Mouse (Mus musculus) layer of hippocampus, adult 11-12 months (tissue): Measurements from ENCODE around the gene Efnb2.

Source experiments
- DNase-seq: peaks from one replicate; pipeline ENCODE4 v3.0.0; 2022; ENCODE audit warnings: low spot score

Efnb2 gene

DNA sequence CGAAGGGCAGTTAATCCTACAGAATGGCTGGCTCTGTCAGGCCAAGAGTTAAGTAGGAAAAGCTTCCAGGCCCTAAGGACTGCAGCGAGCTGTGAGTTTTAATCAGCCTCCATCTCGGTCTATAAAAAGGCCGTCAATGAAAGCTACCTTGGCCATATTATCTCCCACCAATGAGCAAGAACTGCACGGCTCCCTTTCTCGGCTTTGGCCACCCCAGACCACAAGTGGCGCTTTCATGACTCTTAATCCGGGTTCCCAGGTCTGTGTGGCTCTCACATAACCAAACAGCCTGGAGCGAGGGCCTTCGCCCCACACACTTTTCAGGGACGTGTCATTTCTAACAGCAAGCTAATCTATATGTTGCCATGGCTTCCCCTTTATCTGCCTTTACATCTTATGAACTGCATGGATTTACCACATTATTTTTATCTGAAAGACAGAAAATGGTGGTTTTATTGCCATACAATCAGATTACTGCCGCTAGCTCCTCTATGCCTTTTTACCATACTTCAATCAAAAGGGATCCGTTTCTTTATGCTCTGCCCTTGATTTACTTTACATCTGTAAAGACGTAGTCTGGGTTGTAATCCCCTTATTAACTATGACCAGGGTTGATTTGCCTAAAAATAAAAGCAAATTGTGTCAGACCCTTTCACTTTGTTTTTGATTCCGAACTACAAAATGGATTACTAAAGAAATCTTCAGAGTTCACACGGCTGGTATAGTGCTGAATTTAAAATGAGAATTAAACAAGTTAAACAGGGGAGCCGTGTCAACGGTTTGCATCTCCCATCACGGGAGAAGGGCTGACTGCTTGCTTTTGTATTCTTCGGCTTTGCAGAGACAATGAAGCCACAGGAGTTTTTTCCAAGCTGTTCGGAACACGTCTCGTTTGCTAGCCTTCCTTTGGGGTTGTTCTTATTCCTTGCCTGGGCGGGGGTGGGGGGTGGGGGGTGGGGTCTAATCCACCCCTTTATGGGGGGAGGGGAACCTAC, 5.4 kb downstream of the Efnb2 start:
- no peak for DNase-seq

DNA sequence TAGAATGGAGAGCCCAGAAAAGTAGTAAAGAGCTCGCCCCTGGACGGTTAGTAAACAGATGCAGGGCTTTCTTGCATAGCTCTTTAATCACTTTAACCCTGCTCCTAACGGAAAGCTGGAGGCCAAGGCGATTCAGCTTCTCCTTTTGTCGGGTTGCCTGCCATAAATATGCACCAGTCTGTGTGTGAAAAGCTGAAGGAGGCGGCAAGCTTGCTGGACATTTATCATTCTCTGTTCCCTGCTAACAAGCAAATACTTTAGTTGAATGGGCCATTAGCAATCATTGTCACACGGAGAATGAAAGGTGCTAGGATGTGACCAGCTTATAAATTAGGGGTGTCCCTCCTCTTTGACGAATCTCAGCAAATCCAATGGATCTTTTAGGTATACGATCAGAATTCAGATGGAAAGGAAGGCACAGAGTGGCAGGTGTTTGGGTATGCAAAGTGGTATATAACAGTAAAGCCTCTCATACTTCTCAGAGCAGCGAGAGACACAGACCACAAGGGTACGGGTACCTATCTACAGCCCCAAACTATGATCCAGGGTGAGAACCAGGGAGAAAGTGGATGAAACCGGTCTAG, 7.0 kb downstream of the Efnb2 start:
- DNase-seq = no peak

DNA sequence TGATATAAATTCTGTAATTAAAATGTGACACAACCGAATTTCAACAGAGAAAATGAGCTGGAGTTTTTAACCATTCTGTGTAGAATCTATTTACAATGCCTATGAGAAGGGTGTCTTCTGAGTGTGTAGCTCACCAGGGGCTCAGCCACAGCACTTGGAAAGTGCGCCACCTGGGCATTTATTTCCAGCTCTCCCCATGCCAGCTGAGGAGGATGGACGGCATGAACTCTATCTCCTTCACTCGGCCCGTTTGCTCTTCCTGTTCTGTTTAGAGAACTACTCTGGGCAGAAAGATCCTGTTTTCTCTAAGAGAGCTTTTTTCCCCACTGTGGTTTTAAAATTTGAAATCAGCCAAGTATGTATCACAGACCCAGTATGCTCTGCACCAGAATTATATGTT, 7.7 kb downstream of the Efnb2 start:
- no peak for DNase-seq

DNA sequence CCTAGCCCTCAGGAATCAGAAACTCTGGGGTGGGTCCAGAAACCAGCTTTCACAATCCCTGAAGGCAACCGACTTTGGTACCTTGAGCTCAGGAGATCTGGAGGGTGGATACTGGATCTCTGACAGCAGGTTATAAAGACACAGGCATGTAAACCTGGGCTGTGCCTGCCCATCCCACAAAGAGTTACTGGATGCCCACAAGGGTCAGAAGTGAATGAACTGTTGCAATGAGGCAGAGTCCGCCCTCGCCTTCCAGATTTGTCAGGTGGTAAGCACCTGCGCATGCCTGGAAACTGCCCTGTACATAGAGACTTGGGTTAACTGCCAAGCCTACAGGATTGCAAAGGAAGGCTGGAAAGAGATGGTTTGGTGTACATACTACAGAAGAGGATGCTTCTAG, 8.7 kb downstream of the Efnb2 start:
- DNase-seq = no peak

DNA sequence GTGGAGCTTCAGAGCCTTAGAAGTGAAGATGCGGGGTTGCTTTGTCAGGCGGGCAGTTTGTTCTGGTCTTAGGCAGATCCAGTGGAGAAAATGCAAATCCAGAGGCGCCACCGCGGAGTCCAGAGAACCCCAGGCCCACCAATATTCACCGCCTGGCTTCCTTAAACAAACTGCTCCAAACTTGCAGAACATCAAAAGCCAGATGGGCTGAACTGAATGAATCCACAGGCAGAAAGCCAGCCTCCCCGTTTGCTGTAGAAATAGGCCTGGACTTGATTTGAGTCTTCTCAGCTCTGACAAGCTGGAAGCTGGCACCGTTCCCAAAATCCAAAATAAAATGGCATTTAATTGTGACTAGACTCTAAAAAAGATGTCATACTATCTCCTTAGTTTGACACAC, 11.1 kb downstream of the Efnb2 start:
- DNase-seq = peak; percentile 86

DNA sequence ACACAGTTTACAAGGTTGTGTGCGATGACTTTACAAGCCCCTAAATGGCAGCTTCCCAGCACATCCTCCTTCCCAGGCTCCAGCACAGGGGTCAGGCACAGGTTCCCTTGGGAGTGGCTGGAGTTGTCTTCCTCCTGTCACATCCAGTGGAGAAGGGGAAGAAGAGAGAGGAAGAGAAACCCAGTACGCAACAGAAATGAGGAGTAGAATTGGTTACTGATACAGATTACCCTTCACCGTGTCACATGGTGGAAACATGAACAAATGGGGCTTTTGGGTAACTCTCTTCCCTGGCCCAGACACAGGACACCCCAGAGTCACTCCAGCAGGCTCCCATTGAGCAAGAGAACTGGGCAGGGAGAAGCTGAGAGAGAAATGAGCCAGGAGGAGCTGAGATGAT, 11.5 kb downstream of the Efnb2 start:
- no peak for DNase-seq

DNA sequence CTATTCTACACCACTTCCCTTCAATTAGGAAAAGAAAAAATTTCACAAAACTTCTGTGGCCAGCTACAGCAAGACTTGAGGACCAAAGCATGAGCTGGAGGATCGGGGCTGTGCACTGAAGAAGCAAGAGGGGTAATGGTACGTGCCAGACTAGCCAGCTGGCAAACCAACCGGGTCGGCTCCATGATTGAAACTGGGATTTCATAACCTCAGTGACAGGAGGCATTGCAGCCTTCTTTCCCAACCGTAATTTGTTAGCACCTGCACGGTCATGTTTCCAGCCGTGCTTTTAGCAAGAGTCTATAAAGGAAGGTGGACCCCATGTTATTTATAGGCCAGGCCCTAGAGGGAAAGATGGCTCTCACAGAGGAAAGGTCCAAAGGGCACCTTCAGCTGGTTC, 12.4 kb downstream of the Efnb2 start:
- DNase-seq = no peak

DNA sequence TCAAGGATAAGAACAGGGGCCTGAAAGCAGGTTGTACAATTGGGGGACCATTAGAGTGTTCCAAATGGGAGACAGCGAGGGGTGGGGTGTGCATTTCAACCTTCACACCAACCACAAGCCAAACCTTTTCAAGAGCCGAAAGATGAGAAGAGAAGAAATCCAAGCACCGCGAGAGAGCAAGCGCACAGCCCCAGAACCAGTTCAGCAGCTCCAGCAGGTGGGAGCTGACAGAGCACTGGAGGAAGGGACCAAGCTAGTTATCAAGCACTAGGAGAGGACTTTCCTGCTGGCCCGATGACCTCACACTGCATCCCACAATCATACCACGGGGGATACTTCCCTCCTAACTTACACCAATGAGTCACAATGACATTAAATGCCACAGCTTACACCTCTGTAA, 13.2 kb downstream of the Efnb2 start:
- no peak for DNase-seq

DNA sequence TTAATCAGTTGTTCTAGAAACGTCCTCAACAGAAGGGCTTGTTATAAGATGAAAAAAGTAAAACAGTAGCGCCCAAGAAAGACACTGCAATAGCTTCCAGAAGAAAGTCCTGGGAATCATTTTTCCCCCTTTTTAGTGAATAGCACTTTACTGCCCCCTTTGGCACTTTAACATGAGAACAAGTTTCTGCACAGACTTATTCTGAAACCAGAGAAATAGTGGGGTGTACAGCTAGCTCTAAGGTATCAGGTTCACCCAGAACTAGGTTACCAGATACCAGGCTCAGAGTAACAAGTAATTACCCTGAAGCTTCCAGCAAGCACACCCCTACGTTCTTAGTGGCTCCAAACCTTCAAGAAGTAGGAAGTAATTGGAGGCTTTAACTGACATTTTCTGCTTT, 13.7 kb downstream of the Efnb2 start:
- no peak for DNase-seq

DNA sequence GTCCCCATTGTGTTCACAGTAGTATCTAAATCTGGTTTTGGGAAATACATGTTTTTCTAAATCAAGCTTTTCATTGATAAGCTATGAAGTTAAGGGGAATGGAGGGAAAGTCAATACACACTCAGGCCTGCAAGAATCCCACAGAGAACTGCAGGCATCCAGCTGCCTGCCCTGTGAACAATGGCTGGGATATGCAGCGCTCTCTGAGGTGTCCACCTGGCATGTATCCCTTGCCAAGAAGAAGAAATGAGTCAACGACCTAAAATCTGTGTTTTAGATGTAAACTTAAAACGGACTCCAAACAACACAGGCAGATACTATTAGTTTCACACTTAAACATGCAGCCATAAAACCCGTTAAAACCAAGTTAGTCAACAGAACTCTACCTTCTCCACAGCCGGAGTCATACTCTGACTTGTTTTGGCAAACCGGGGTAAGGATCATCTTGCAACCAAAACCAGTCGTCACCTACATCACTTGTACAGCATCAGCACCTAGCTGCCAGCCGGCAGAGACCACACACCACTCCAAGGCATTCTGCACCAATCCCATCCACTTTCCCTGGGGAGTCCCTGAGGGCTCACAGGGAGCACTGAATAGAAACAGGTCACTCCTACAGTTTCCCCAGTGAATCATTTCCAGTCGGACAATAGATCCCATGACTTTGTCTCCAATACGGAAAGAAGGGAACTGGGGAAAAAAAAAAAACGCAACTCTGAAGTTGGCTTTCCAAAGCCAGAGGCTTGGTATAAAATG, 16.7 kb downstream of the Efnb2 start:
- no peak for DNase-seq

DNA sequence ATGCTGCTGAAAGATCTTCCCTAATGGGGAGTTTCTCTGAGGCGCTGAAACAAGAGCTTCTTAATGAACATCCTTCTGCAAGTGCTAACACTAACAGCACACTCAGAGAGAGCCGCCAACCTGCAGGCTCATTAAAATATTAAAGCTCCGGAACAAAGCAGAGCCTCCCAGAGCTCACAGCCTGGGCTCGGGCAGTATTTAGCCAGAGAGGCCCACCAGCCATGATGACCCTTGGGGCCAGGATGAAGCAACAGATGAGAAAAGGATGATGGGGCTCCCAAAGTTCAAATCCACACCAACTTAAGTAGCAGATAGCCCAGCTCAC, 20.8 kb downstream of the Efnb2 start:
- no peak for DNase-seq

DNA sequence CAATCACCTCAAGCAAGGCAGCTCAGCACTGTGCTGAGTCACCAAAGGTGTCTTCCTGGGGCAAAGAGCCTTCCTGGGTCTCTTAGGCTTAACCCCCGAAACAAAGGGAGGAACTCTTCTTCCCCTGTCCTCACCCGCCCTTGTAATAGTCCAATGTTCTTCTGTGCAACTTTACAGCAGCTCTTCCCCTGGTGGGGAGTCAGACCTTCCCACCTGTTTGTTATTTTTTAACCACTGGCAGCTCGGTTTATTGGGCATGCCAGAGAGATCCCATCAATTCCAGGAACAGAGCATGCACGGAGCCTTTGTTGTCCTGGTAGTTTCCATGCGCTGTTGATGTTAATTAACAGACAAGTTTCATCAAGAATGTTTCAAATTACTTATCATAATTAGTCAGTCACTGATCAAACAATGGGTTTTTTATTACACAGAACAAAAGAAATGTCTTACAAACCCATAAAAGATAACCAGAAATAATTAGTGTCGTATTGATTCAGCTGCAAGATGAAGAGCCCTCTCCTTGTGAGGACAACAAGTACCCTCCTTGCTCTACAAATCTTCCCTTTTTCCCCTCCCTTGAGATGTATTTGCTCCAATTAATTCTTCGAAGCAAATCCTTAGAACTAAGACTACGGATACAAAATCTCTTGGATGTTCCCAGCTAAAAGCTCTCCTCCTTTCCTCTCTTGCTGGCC, 21.3 kb downstream of the Efnb2 start:
- DNase-seq = no peak

DNA sequence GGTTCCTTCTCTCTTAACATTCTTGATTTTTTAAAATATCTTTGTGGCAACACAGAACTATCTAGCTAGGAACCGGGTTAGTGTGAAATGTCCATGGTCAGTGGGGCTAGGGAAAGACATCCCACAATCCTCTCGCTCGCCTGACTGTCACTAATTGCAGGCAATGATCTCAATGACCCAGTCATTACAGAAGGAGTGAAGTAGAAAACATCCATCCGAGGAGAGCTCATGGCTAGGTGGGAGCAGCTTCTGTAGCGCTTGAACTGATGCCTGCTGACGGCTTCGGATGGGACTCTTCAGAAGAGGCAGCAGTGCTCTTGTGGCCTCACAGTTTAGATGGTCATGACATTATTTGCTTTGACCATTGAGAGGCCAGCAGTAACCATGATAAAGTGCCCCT, 29.6 kb downstream of the Efnb2 start:
- no peak for DNase-seq

DNA sequence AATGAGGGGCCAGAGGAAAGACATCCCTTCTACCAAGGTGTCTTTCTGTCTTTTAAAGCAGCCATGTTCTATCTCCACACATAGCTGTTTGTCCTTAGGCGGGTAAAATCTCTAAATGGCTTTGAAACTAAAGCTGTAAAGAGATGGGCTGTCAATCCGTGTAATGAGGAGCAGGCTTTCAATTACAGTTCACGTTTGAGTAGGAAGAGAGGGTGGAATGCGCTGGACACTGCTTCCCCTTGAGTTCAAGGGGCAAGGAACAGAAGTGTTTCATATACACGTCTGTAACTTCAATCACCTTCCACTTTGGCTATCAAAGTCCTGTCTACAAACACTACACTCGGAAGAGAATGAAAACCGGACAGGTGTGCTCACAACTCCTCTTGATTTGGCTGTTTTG, 37.0 kb downstream of the Efnb2 start:
- no peak for DNase-seq

DNA sequence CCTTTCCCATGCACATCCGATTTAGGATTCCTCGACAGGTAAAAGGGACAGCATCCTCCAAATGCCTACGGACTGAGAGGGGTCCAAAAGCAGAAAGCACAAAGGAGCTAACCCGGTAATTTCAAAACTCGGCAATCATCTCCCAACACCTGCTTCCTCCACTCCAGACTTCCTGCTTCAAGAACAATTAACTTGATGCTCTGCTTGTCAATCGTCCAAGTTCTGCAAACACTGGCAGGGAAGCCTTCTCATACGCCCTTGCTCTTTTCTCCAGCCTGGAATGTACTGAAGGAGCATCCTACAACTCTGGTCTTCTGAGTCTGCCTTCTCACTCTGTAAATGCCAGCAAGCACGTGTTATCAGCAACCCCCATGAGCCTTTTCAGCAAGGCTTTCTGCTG, 37.6 kb downstream of the Efnb2 start:
- no peak for DNase-seq

DNA sequence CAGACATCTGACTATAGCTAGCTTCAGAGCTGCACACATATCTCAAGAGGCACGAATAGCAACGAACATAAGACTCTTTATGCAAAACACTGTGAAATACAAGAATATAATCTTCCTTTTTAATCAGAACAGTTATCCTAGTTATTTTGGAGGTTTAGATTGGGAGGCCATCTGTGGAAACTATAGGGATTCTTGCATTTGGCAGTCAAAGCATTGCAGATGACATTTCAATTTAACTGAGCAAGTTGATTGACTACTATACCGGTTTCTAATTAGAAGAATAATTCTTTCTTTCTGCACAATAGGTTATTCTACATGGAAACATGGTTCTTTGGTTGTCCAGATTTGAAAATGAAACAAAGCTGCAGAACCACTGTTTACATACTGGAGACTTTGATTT, 38.6 kb downstream of the Efnb2 start:
- DNase-seq = no peak

DNA sequence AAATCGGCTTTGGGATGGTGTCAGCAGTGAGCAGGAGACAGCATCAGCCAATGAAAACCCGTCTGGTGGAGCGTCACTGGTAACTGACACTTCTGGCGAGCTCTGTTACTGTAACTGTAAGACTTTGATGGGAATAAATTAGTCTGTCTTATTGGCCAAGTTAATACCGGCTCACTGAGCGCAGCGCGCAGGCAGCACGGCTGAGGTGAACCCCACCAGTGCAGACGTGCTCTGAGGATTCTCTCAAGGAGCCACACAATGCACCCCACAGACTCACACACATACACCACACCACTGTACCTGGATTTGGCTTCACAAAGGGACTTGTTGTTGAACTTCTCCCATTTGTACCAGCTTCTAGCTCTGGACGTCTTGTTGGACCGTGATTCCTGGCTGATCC, 39.0 kb downstream of the Efnb2 start:
- no peak for DNase-seq

DNA sequence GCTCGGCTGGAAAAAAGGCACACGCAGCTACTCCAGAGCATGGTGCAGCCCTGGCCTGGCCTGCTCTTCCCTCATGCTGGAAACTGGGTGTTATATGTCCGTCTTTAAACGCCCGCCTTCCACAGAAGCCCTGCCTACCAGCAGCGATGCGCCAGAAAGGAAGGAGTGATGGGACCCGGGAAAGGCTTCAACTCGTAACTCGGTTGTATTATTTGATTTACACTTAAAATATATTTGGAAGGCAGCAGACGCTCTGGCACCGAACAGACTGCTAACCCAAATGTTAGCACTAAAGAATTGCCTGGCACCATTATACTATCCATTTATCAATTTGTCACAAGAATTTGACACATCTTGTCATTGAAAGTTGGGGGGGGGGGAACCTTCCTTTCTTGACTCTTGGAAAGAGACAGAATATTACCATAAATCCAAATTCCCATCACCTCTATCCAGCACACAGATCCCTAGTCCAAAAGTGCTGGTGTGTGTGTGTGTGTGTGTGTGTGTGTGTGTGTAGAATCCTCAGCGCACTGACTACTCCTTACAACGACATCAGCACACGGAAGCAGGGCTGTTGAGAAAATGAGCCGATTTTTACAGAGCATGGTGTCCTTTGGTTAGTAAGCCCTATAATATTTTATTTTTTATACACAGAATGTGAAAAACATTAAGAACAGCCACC, 39.7 kb downstream of the Efnb2 start:
- DNase-seq = peak; percentile 67

DNA sequence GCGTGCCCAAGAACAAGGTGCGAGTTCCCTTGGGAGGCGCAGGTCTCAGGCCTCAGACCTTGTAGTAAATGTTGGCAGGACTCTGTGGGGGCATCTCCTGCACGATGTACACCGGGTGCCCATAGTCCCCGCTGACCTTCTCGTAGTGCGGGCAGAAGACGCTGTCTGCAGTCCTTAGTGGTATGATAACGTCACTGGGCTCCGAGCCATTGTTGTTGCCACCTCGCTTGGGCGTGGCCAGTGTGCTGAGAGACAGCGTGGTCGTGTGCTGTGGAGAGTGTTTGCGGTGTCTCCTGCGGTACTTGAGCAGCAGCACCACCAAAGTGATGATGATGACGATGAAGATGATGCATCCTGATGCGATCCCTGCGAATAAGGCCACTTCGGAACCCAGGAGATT, 40.5 kb downstream of the Efnb2 start:
- DNase-seq = no peak

DNA sequence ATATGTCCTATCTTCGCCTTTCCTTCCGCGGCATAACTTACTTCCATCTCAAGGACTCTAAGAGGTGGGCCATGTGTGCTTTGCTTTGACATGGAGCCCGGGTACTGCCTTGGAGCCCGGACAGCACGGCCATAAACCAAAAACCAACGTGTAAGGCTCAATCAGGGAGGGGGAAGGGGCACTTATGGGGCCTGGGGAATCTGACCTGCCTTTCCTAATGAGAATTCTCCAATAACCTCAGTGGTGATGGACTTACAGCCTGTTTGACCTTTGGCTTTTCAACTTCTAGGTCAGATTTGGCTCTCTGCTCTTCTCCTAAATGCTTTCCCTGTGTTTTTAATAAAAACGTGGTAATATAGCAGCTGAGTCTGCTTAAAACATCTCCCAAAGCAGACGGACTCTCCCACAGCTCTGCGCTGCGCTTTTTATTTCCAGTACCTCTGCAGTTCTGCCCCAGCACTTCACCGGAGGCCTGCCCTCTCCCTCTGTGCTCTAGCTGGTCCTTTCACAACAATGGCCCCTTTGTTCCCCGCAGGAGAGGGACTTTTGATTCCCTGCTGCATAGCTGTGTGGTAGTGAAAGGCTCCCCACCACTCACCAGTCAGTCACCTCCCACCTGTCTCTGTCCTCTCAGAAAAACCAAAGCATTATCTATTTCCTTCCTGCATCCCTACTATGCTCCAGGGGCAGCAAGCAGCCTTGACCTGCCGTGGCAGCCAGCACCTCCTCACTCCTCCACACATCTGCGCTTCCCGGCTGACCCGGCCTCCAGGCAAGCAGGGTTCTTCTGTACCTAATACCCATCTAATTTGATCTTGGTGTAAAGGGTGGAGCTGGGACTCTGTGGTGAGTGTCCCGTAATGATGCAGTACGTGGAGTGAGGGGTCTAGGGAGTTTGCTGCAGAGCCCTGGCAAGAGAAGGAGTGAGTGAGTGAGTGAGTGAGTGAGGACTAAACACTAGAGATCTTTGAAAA, 41.5 kb downstream of the Efnb2 start:
- no peak for DNase-seq

DNA sequence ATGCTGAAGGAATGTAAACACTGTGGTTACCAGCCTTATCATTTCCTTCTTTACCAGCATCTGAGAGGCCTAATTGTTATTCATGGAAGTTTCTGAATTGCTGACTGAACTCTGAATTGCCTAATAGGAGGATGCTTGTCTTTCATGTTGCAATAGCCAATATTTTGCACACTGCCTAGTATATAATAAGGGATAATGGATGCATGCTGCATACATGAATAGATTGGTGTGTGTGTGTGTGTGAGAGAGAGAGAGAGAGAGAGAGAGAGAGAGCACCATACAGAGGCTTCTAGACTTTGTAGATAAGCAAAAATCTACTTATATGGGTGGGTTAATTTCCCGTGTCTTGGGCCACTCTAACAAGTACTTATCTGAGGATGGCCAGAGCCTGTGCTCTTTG, 47.2 kb downstream of the Efnb2 start:
- no peak for DNase-seq
